Mouse (Mus musculus): ENCODE results near the gene Max.

Max gene

GRCm38 (mm10) chr12:76891160-76891559 is 70.8 kb downstream of the Max start:
- intact Hi-C loops (cut with DNase I) = no loop called here

GRCm38 (mm10) chr12:76889404-76890184 is 72.4 kb downstream of the Max start:
- intact Hi-C loops (cut with DNase I) = no loop called here

GRCm38 (mm10) chr12:76887941-76888340 is 74.1 kb downstream of the Max start:
- intact Hi-C loops (cut with DNase I) = no loop called here
